Mouse (Mus musculus) adrenal gland, postnatal 25 days (tissue): ENCODE measurements at regions not wholly inside any gene's neighbourhood (a gene's known extent, or its start where the extent isn't known, plus 50 kb on each side); places are given as distances from the start of the nearest gene placed in this dataset.

Experiments used
- DNase-seq: peaks from one replicate; pipeline ENCODE4 v3.0.0; 2021; ENCODE audit warnings: mixed read lengths

GRCm38 (mm10) chr17:22795213-22795612 is 71.7 kb downstream of the Zfp945 start:
- DNase-seq = no peak

- no peak for DNase-seq
These were observed 82.5 kb downstream of the Zfp945 start for GRCm38 (mm10) chr17:22784481-22784880.

- no peak for DNase-seq
These were observed 121.2 kb downstream of the Zfp945 start for GRCm38 (mm10) chr17:22745736-22746135.

GRCm38 (mm10) chr17:22739581-22740178 is 127.3 kb downstream of the Zfp945 start:
- DNase-seq = peak; percentile 56

- DNase-seq = no peak
These were observed 127.8 kb downstream of the Zfp945 start for GRCm38 (mm10) chr17:22739173-22739572.

GRCm38 (mm10) chr17:22736360-22736759 is 130.6 kb downstream of the Zfp945 start:
- DNase-seq = no peak
